Mouse (Mus musculus): ENCODE measurements at regions not wholly inside any gene's neighbourhood (a gene's known extent, or its start where the extent isn't known, plus 50 kb on each side); places are given as distances from the start of the nearest gene placed in this dataset.

DNA sequence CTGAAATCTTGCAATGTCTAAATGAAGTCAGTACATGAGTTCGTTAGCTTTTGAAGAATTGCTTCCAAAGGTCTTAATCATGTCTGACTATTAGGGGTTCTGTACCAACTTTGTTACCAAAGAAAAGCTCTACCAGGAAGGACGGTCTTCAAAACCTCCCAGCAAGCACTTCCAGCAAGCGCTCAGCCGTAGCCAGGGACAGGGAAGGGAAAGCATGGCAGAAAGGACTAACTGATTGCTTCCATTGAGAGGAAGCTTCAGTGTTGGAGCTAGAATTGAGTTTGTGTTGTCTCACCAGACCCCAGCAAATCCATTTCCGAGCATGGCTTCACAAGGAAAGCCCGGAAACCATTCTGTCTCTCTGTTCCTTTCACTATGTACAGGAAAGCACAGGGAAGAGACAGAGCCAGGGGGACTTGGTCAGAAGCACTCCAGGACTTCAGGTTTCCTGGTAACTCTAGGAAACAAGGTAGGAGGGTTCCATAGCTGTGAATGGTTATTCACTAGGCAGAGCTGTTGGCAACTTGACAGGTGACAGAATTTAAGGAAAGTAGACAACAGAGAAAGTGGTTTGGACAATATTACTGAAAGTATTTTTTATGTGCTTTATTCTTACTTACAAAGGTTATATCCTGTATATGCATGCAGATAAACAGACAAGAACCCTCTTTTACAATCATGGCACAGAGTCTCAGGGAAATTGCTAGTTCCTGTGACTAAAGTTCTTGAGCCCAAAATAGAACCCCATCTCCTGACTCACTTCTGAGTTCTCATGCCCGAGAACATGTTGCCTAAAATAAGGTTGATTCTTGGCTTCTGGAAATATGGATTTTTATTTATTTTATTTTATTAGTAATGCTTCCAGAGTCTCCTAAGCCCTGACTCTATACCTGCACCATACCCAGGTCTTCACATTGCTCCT lies 151.5 kb upstream of the Dnajc19 start:
- in situ Hi-C loops (cut with MboI, MseI), result no loop called here

DNA sequence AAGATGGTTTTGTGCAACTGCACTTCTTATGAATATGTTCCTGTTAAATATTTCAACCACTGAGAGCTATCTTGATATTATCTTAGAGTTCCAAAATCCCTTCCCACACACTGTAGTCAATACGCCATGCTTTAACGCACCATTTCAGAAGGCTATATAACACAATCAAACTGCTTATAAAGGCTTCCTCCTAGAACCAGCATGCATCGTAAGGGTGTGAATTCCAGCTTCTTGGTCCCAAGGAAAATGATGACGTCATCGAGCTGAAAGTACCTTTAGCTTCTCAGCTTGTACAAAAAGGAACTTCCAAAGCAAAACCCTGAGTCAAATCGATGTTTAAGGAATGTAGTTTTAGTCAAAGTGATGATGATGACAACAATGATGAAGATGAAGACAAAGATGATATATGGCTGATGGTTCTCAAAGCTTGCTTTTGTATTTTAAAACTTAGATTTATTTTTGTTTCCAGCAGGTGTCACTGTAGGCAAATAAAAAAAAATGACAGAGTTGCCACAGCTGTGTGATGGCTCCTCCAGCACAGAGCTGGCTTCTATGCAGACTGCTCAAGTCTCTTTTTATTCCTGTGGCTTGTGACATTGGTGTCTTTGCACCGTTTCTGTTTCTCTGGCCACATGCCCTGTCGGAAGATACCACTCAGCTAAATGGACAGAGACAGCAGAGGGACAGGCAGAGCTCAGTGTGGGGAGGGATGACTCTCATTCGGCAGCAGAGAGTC lies 150.6 kb upstream of the Dnajc19 start:
- in situ Hi-C loops (cut with MboI, MseI), result no loop called here

DNA sequence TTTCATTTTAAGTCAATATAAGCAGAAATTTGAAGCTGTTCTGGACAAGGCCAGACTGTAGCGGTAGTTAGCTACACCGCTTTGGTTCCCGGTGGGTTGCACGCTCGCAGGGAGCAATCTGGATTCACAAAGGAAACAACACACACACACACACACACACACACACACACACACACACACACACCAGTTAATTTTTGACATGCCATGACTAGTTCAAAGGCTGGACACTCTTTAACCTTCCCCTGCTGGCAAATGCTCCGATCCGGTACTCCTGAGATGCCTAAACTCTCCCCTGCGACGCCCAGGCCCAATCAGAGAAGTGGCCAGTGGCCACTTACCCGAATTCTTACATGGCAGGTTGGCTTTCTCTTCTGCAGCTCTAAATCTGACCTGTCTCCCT lies 141.2 kb upstream of the Dnajc19 start:
- in situ Hi-C loops (cut with MboI, MseI), result no loop called here

DNA sequence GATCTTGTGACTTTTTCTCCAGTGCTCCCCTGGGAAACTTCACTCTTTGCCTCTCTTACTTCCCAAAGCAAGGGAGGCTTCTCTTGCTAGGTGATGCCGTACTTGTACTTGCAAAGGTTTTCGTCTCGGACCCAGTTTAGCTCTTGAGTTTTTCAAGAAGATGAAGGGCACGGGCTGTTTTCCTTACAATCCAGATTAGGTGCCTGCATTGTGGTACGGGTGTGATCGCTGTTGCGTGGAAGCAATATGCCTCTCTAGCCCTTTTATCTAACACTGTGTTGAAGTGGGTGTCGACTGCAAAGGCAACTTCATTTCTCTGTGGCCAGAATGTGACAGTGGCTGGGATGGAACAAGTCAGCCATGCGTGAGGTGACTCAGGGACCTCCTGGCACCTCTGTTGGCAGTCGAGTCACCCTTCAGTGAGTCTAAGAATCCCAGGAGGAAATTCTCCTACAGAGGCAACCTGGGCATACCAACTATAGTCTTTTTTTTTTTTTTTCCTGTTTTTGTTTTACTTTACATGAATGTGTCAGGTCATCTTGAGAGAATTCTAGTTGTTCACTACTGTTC lies 138.7 kb upstream of the Dnajc19 start:
- in situ Hi-C loops (cut with MboI, MseI), result no loop called here

DNA sequence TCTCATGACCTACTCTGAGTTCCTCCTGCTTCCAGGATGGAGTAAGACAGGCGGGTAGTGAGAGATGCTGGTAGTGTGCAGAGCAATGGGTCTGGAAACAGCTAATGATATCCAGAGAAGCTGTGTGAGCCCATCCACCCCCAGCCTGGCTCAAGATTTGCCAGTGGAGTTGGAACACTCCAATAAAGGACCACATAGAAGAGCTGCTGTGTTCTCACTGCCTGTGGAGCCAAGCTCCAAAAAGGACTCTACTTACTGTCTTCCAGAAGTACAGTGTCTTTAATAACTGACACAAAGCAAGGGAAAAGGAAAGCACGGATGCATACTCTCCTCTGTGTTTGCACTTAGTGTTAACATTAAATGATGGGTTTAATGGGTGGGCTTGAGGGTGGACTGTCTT lies 138.0 kb upstream of the Dnajc19 start:
- in situ Hi-C loops (cut with MboI, MseI), result no loop called here

DNA sequence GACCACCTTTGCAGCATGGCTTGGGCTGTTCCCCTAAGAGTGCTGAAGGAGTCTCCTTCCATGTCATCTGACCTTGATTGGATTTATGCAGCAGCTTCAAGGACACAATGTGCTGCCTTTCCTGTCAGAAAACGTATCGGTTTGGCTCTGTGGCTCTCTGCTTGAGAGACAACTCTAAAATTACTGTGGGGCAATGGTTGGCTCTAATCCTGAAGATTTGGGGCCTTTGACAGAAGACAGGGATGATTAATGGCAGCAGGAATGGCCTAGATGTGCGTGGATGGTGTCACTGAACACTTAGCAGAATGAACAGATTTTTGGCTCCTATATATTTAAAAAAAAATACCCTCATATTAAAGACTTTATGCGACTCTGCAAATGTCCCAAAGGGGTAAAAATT lies 136.8 kb upstream of the Dnajc19 start:
- in situ Hi-C loops (cut with MboI, MseI), result no loop called here

DNA sequence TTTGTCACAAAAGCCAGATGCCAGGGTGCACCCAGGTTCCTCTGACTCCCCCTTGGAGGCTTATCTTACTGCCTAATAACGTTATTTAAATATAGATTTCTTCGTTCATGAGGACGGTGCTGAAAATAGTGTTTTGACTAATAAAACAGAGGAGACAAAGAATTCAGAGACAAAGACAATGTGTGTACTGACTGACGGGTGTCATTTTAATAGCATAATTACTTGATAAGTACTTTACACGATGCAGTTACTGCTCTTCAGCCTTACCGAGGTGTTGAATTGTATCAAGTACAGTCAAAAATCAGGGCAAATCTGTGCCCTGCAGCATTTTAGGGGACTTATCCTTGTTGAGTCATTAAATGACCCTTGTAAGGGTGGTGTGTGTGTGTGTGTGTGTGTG lies 133.1 kb upstream of the Dnajc19 start:
- in situ Hi-C loops (cut with MboI, MseI), result no loop called here

DNA sequence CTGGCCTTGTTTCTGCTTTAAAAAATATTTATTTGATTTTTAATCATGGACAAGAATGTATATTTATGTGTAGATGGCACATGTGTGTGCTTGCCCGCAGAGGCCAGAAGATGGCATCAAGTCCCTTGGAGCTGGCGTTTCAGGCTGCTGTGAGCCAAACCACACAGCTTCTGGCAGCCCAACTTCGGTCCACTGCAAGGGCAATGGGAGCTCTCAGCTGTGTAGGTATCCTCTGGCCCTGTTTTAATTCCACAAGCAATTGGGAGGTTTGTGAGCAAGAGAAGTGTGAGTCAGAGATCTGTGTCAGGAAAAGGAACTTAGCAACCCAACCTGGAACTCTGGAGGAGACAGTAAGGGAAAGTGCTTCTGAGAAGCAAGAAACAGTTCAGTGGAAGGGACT lies 125.3 kb upstream of the Dnajc19 start:
- in situ Hi-C loops (cut with MboI, MseI), result no loop called here

DNA sequence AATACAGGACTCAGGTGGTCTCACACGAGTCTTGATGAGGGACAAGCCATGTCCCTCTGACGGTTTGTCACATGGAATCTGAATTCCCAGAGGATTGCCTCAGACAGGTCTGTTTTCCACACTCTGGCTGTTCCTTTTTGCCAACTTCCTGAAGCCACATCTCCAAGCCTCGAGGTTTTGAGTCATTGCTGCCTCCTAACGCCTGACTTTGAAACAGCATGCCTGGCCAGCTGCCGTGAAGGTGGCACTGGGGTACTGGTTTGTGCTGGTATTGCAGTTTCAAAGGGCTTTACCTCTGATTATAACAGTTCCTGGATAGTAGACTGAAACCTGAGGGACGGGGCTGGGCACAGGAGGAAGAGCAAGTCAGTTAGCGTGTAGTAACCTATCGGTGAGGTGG lies 117.1 kb upstream of the Dnajc19 start:
- in situ Hi-C loops (cut with MboI, MseI), result no loop called here

DNA sequence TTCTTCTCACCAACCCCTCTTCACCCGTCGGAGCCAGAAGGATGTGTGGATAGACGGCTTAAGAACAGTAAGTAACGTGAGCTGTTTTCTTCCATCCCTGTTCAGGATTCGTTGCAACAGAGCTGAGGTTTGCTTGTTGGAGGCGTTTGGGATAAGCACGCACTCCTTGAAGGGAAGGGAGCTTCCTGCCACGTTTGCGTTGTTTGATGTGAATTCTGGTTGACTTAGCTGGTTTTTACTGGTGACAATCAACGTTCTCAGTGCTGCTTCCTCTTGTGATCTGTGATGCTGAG lies 116.0 kb upstream of the Dnajc19 start:
- in situ Hi-C loops (cut with MboI, MseI), result no loop called here

DNA sequence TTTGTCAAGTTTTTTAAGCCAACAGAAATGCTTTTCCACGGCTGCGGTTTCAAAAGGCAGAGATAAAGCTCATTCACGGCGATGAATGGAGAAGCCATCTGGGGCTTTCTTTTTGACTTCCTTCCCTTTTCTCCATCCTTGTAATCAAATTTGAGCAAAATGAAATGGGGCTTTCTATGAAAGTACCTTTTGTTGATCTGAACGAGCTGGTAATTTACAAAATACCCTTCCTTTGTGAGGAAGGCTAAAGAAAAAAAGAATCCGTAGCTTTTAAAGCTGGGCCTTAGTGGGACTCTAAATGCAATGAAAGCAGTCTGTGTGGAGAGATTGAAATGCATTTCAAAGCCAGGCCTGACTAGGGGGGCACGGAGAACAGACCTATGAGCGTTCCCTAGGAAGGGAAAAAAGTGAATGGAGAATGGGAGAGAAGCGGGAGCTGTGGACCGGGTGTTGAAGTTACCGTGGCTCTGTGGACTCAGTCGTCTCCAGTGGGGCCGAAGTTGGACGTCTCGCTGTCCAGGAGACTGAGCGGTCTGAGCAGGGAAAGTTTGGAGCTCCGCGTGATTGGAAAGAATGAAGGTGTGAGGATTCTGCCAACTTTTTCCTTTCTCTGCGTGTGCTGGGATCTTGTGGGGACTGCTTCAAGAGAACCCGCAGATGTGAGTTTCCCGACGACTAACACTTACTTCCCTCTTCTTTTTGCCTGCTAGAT lies 115.5 kb upstream of the Dnajc19 start:
- in situ Hi-C loops (cut with MboI, MseI), result no loop called here

DNA sequence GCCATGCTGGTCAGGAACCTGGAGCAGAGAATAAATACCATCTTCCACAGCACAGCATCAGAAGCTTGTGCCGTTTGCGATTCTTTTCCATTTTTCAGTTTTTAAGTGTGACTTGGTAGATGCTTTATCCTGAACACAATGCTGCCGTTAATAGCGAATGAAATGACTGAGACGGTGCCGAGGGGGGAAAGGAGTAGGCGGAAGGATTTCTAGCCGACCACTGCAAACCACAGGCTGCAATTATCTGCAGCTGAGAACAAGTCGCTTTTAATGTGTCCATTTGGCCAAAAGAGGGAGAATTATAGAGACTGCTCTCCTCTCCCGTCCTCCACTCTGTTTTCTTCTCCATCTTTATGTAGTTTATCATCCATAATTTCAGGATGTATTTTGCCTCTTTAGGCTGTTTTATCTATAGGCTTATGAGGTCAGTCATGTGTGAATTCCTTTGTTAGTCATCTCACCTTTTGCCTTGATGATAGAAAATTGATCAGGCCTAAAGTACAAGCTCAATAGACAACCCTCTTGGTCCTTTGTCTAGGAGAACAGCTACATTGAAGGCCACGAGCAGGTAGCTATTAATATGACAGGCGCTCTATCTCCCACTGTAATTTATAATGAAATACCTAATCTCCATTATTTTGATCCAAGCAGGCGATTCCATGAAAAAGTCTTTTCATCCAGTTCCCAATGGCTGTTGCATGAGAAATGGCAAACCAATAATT lies 114.8 kb upstream of the Dnajc19 start:
- in situ Hi-C loops (cut with MboI, MseI), result no loop called here

DNA sequence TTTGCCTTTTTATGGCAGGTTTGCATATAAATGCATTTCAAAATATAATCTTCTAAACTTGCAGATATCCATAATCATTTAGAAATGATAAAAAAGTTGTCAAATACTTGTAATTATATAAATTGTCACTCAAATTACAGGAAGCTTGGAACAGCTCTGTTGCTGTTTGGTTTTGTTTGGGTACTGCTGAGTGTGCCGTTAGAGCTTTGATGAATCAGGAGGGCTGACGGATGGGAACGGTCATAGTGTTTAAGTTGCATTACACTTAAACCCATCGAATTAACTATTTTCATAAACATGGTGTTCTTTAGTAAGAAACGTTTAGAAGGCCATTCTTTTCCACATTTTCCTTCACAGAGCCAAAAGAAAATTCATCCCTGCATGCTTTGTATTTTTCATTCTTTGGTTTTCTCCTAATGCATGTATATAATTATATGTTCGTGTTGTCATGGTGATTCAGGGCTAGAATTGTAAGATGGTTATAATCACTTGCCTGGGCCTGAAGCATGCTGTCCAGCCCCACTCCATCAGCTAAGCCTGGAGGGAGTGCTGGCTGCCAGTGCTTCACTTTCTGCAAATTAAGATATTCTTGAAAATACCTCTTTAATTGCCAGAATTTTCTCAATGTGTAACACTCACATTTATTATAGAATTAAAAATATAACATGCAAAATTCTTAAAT lies 92.4 kb upstream of the Dnajc19 start:
- in situ Hi-C loops (cut with MboI, MseI), result no loop called here

DNA sequence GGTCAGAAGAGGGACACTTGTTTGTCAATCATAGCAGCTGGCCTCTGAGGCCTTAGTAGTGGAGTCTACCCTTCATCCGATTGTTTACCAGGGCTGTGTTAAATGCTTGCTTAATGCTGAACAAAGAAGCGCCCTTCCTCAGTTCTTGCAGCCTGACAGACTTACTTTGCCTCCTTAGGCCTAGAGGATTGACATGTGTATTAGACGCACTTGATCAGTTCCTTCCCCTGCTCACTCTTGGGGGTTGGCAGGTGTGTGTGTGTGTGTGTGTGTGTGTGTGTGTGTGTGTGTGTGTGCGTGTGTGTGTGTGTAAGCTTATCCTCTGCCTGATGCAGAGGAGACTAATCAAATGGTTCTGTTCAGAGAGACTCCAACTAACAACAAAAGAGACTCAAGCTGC lies 91.8 kb upstream of the Dnajc19 start:
- in situ Hi-C loops (cut with MboI, MseI), result no loop called here

DNA sequence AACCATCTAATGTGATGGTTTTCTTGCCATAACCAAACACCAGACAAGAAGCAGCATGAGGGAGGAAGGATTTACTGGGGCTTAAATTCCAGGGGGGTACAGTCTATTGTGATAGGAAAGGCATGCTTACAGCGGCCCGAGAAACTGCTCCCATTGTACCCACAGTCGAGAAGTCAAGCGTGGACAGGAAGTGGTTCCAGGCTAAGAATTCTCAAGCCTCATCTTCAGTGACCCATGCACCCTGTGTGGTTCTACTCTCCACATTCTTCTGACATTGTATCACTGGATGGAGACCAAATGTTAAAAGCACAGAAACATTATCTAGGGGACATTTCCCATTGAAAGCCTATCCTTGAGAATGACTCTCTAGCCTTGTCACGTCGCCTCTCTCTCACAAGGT lies 90.8 kb upstream of the Dnajc19 start:
- in situ Hi-C loops (cut with MboI, MseI), result no loop called here

DNA sequence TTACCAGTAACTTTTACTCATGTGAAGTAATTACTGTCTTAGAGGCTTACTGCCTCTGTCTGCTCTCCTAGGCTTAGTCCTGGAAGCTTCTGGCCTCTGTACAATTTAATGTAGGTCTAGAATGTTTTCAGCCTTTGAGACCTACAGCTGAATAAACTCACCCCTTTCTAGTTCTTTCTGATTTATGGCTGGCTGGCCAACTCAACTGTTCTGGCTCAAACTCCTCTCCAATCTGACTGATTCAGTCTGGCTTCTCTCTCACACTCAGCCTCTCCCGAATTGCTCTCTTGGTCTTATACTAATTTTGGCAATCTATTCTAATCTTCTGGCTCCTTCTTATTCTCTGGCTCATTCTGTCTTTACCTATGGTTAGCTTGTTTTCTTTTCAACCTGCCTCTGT lies 87.0 kb upstream of the Dnajc19 start:
- in situ Hi-C loops (cut with MboI, MseI), result no loop called here

DNA sequence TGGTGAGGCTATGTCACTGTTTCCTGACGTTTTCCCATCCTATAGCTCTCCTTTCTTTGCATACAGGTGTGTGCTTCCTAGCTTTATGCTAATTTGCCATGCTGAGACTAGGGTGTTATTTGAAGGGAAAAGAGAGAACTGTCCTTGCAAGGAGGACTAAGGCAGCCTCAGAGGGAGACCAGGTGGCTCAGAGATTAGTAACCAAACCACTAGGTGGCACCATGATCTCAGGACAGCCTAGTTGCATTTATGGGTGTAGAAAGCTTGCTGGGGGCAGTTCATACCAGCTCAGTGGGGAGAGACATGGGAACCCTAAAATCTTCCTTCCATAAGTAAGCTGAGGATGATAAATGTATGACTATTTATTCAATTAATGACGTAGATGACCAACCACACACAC lies 68.9 kb upstream of the Dnajc19 start:
- in situ Hi-C loops (cut with MboI, MseI), result no loop called here

DNA sequence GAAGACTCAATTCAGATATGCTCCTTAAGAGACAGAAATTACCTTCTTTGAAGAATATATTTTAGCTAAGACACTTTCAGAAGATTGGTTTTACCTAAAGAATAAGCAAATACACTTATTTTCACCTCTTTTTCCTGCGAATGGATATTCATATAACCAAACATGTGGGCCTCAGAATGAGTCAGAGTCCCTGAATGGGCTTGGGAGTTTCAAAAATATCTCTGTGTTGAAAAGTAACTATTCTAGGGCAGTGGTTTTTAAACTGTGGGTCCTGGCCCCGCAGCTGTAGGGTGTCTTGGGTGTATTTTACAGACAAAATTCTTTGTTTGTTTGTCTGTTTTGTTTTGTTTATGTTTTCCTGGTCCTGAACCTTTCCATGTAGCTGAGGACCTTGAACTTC lies 62.5 kb upstream of the Dnajc19 start:
- in situ Hi-C loops (cut with MboI, MseI), result no loop called here

DNA sequence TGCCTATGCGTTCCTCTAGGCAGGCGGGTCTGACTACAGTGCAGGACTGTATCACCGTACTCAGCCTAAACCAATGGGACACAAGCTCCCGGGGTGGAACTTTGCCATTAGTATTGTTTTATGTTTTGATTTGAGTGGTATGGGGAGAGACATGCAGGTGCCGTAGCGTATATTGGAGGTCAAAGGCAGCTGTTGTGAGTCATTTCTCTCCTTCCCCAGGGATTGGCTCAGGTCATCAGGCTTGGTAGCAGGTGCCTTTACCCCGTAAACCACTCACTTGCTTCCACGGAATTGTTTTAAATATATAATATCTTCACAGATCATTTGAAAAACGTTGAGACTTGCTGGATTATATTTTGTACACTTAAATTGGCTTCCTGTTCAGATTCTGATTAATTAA lies 58.1 kb upstream of the Dnajc19 start:
- in situ Hi-C loops (cut with MboI, MseI), result loop anchor here (10.0 kb wide), 1 partner anchor 1156 kb away; no protein-coding TSS in a partner anchor

DNA sequence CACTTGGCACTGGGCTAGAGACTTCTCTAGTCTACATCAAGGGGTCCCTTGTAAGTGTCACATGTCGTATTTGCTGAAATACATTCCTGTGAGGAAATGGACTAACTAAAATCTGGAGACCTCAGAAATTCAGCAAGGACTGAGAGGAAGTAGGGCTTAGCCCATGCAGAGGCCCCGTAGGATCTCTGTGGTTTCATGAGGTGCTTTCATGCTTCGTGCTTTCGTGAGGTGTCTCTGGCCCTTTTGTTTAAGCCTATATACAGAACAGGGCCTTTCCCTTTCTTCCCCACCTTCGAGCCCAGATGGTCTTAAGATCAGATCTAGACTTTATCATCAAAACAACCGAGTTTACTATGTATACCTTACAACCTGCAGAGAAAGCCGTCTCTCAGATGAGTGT lies 56.9 kb upstream of the Dnajc19 start:
- in situ Hi-C loops (cut with MboI, MseI), result loop anchor here (10.0 kb wide), 1 partner anchor 1157 kb away; no protein-coding TSS in a partner anchor

DNA sequence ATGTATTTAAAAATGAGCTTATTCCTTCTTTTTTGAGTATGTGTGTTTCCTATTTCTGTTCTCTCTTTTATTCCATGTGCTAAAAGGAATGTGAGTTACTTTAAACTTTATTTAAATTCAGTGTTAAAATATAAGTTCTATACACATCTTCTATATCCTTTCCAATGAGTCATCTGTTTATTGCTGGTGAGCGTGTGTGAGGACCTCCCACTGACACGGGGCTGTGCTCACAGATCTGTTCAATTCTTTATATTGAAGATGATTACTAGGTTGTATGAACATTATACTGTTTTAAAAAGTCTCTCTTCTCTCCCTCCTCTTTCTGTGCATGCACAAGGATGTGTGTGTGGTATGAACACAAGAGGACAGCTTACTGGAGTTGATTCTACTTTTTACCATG lies 55.3 kb upstream of the Dnajc19 start:
- in situ Hi-C loops (cut with MboI, MseI), result loop anchor here (10.0 kb wide), 1 partner anchor 1158 kb away; no protein-coding TSS in a partner anchor
